In genomic region chr1:14011484-14011883, GRCm38 (mm10) we compare ENCODE assay signal across 16 mouse cellular contexts.
DNase-seq lines count a peak whose midpoint lies in the region; TF ChIP-seq lines count a peak whose summit lies in the region.
"Had no signal": no experiment of that assay in that cellular context is flagged by ENCODE, and none has a peak within 500 bp of the region (broad histone marks: within the 10 kb centered on the region; RNA-seq: fewer than 3 reads in every experiment).

No protein-coding gene starts in this region.

- H3K4me3 ChIP-seq in gastrocnemius, adult 2 months, result no peak overlapping the region
- H3K4me3 ChIP-seq in C2C12 (ENCODE audit: insufficient read depth, poor library complexity, severe bottlenecking), result no peak overlapping the region
- H3K4me3 ChIP-seq: forebrain, embryonic 13.5 days; heart, embryonic 10.5 days; hindbrain, embryonic 10.5 days; limb, embryonic 12.5 days; liver, embryonic 15.5 days had no signal

- no peak overlapping the region for H3K27ac ChIP-seq in gastrocnemius, adult 2 months
- H3K27ac ChIP-seq: forebrain, embryonic 13.5 days; heart, embryonic 10.5 days; hindbrain, embryonic 10.5 days; limb, embryonic 12.5 days; liver, embryonic 15.5 days had no signal

- H3K27me3 ChIP-seq in C2C12 (ENCODE audit: control insufficient read depth, insufficient read depth, insufficient read length), result no peaks in the 10 kb centered on the region
- H3K27me3 ChIP-seq: forebrain, embryonic 13.5 days; limb, embryonic 12.5 days; liver, embryonic 15.5 days had no signal

- no peaks in the 10 kb centered on the region for H3K79me2 ChIP-seq in C2C12 (ENCODE audit: control insufficient read depth, insufficient read depth)

- TF ChIP-seq CTCF in gastrocnemius, adult 2 months (IDR thresholded peaks at IDR 0.05), result no peak
- no peak for TF ChIP-seq CTCF in C2C12 (IDR thresholded peaks at IDR 0.05; ENCODE audit: control insufficient read depth, insufficient read depth, insufficient read length)

- no peak overlapping the region for H3ac ChIP-seq in C2C12 (ENCODE audit: control insufficient read depth, insufficient read length, low read depth)

- intact Hi-C loops in gastrocnemius, adult 2 months (cut with DNase I), result no loop called here

- no peaks in the 10 kb centered on the region for H3K36me3 ChIP-seq in C2C12 (ENCODE audit: control insufficient read depth, insufficient read depth)
- H3K36me3 ChIP-seq: G1E; heart, embryonic 10.5 days; hindbrain, embryonic 10.5 days; limb, embryonic 12.5 days; liver, embryonic 15.5 days had no signal

- H3K79me3 ChIP-seq in C2C12 (ENCODE audit: low read depth), result no peaks in the 10 kb centered on the region

- peak; percentile 22 for DNase-seq in gastrocnemius, adult 2 months
- no peak for DNase-seq in gastrocnemius, adult 8-10 months (ENCODE audit: low spot score in 2 of 2)
- DNase-seq in 3134 (ENCODE audit: extremely low read depth, insufficient read length, low spot score), result peak; percentile 24
- DNase-seq in cerebellum, postnatal 25 days, result peak; percentile 52 to 75
- no peak for DNase-seq in frontal cortex, adult 2 months (ENCODE audit: extremely low spot score in 1 of 2, low spot score in 1 of 2)
- DNase-seq in layer of hippocampus, postnatal 14 days (ENCODE audit: low spot score in 2 of 2), result no peak
- DNase-seq: kidney, adult 18-20 months; midbrain, embryonic 14.5 days; thymus, postnatal 25 days had no signal

TF ChIP-seq in C2C12, 6 proteins besides CTCF, POLR2A, EP300 and RAD21:
- TF ChIP-seq MYOD1 (IDR thresholded peaks at IDR 0.05; ENCODE audit: control insufficient read depth, insufficient read length, low read depth) (peak; percentile 90), USF1 (IDR thresholded peaks at IDR 0.05; ENCODE audit: low read depth) (no peak), CEBPB (IDR thresholded peaks at IDR 0.05; ENCODE audit: low read depth) (peak; percentile 1), MAX (IDR thresholded peaks at IDR 0.05) (no peak), FOSL1 (IDR thresholded peaks at IDR 0.05; ENCODE audit: insufficient read depth, low read length, poor library complexity, severe bottlenecking) (no peak), MYOG (IDR thresholded peaks at IDR 0.05; ENCODE audit: control insufficient read depth, extremely low read depth, insufficient read length) (no peak)

Comparison
In these comparisons a context has a peak if more than half of its experiments do, and no peak if none do; other contexts are left out.
1. DNase-seq: peak in gastrocnemius, adult 2 months (single experiment), 3134 (single experiment) and cerebellum, postnatal 25 days (2 of 2); none in gastrocnemius, adult 8-10 months (0 of 2), frontal cortex, adult 2 months (0 of 2) and layer of hippocampus, postnatal 14 days (0 of 2).